Mouse (Mus musculus): Measurements from ENCODE around the gene Ly6g. TPM values are rescaled to one million over a fixed set of nuclear protein-coding genes. Genes with fewer than 3 reads are reported as not detected.
"Not testable (repeated sequence)": the region's sequence is repeated elsewhere in the genome, so short reads cannot be mapped to it uniquely, and the experiment has no call there.

Ly6g gene
- polyA plus RNA-seq, 1 experiment from 2014 or later: not detected

DNA sequence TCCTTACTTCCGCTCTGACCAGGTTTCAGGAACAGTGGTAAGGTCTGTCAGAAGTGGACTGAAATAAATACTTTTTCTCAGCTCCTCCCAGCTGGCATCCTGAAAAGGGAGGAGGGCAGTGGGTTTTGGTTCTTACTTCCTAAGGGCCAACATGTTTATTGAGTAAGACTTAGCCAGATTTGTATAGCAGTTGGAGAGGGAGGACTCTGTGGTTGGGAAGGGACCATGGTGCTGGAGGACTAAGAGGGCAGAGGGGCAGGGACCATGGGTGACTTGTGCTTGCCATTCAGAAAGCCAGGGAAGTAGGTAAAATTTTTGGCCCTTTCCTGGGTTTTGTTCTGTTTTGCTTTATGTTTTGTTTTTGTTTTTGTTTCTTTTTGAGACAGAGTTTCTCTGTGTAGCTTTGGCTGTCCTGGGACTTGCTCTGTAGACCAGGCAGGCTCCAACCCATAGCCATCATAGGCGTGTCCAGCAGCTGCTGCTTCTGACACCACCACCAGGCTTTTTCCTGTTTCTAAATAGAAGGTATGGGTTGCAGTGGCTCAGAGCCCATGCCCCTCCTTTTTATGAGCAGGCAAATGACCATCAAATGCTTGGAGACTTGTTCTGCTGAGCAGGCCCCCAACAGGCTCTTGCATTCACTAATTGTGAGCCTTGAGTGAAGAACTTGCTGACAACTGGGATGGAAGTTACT is 19.8 kb upstream of the Ly6g start:
- not testable (repeated sequence) for H3K27me3 ChIP-seq (ENCODE audit: control insufficient read depth, insufficient read depth, low read length); H3K9ac ChIP-seq (ENCODE audit: low read length); H3K4me1 ChIP-seq (ENCODE audit: control insufficient read depth, insufficient read depth, low read length); H3K4me2 ChIP-seq (ENCODE audit: low read depth, severe bottlenecking); H3K4me3 ChIP-seq (ENCODE audit: low read depth, low read length); DNase-seq (ENCODE audit: low spot score); ATAC-seq (ENCODE audit: insufficient number of reproducible peaks, low FRiP score, low TSS enrichment, low read depth); H3K36me3 ChIP-seq (ENCODE audit: control insufficient read depth, insufficient read depth, low read length); H3K9me3 ChIP-seq (ENCODE audit: control insufficient read depth, low read length); H3K27ac ChIP-seq (replicated peaks; ENCODE audit: low read depth, low read length)
- 93% methylated on average over 1 of the region's 2 CpGs for WGBS

DNA sequence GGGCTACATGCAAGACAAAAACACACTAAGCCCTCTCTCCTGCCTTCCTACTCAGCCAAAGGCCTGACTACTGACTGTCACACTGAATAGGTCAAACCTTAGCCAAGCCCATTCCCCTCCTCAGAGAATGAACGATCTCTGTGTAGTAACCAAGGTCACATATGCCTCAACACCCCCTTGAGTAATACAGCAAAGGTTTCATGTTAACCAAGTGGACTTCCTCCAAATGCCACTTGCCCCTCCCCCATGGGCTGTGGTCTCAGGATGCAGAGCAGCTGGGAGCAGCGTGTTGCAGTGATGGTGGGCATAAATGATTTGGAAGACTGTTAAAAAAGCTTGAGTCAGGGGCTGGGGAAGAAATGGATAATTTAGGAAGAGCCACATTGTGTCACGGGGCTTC is 17.3 kb upstream of the Ly6g start:
- not testable (repeated sequence) for H3K9ac ChIP-seq (ENCODE audit: low read length); H3K9me3 ChIP-seq (ENCODE audit: control insufficient read depth, low read length); H3K36me3 ChIP-seq (ENCODE audit: control insufficient read depth, insufficient read depth, low read length); H3K27me3 ChIP-seq (ENCODE audit: control insufficient read depth, insufficient read depth, low read length); H3K4me3 ChIP-seq (ENCODE audit: low read depth, low read length); ATAC-seq (ENCODE audit: insufficient number of reproducible peaks, low FRiP score, low TSS enrichment, low read depth); H3K4me1 ChIP-seq (ENCODE audit: control insufficient read depth, insufficient read depth, low read length); DNase-seq (ENCODE audit: low spot score); H3K4me2 ChIP-seq (ENCODE audit: low read depth, severe bottlenecking); H3K27ac ChIP-seq (replicated peaks; ENCODE audit: low read depth, low read length)
- WGBS: 75% methylated on average over 3 of the region's 3 CpGs

DNA sequence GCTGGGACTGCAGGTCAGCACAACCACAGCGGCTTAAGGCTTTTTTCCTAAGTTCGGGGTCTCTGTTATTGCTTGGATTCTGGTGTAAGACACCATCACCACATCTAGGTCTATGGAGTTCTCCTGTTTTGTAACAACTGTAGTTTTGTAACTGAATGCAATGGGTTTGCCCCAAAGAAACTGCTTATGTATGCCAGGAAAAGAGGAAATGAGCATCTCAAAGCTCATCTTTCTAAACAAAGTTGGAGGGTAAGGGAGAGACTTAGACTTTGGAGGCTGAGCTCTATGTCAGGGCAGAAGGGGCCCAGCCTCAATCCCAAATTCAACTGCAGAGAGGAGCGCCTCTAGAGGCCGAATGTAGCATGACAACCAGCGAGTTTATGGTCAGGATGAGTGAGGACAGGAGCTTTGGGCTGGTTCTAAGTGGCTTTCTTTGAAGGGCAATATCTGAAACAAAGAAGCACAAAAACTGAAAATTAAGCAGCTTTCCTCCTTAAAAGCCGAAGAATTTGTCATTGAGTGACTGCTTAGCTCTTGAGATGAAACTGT is 13.2 kb upstream of the Ly6g start:
- H3K27ac ChIP-seq (replicated peaks; ENCODE audit: low read depth, low read length); H3K9ac ChIP-seq (ENCODE audit: low read length); H3K4me1 ChIP-seq (ENCODE audit: control insufficient read depth, insufficient read depth, low read length); H3K36me3 ChIP-seq (ENCODE audit: control insufficient read depth, insufficient read depth, low read length); H3K27me3 ChIP-seq (ENCODE audit: control insufficient read depth, insufficient read depth, low read length); H3K4me2 ChIP-seq (ENCODE audit: low read depth, severe bottlenecking); H3K9me3 ChIP-seq (ENCODE audit: control insufficient read depth, low read length); ATAC-seq (ENCODE audit: insufficient number of reproducible peaks, low FRiP score, low TSS enrichment, low read depth); H3K4me3 ChIP-seq (ENCODE audit: low read depth, low read length): not testable (repeated sequence)
- 37% methylated on average over 5 of the region's 6 CpGs for WGBS
- peak; percentile 59 for DNase-seq (ENCODE audit: low spot score)

DNA sequence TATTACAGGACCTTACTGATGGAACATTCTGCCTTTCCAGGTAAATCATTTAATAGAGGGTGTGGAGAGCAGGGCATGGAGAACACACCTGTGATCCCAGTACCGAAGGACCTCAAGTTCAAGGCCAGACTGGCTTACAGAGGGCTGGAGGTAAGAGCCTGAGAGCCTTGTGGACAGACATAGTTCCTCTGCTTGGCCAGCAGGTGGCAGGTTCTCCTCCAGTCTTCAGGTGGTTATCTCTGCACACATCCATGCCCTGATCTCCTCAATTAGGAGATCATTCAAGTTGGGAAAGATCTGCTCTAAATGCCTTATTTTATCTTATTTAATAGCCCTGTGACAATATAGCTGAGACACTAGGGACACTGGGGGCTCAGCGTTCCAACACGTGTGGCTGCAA is 11.3 kb upstream of the Ly6g start:
- Histone ChIP-seq H3K9ac (ENCODE audit: low read length) (no peak overlapping the region), H3K4me1 (ENCODE audit: control insufficient read depth, insufficient read depth, low read length) (no peaks in the 10 kb centered on the region), H3K27ac (replicated peaks; ENCODE audit: low read depth, low read length) (no peak overlapping the region), H3K4me3 (ENCODE audit: low read depth, low read length) (no peak overlapping the region), H3K36me3 (ENCODE audit: control insufficient read depth, insufficient read depth, low read length) (no peaks in the 10 kb centered on the region), H3K4me2 (ENCODE audit: low read depth, severe bottlenecking) (no peak overlapping the region), H3K27me3 (ENCODE audit: control insufficient read depth, insufficient read depth, low read length) (no peaks in the 10 kb centered on the region), H3K9me3 (ENCODE audit: control insufficient read depth, low read length) (no peaks in the 10 kb centered on the region)
- DNase-seq (ENCODE audit: low spot score): no peak
- 65% methylated on average over 3 of the region's 3 CpGs for WGBS
- no peak for ATAC-seq (ENCODE audit: insufficient number of reproducible peaks, low FRiP score, low TSS enrichment, low read depth)

DNA sequence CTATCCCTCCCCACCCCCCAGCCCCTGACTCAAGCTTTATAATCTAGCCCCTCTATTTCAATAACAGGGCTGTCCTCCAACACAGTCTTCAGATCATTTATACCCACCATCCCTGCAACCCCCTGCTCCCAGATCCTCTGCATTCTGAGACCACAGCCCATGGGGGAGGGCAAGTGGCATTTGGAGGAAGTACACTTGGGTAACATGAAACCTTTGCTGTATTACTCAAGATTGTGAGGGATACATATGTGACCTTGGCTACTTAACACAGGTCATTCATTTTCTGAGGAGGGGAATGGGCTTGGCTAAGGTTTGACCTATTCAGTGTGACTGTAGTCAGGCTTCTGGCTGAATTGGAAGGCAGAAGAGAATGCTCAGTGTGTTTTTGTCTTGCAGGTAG is 2.0 kb upstream of the Ly6g start:
- no peak overlapping the region for H3K4me3 ChIP-seq (ENCODE audit: low read depth, low read length)
- no peaks in the 10 kb centered on the region for H3K9me3 ChIP-seq (ENCODE audit: control insufficient read depth, low read length)
- ATAC-seq (ENCODE audit: insufficient number of reproducible peaks, low FRiP score, low TSS enrichment, low read depth) (no peak), DNase-seq (ENCODE audit: low spot score) (no peak)
- H3K27ac ChIP-seq (replicated peaks; ENCODE audit: low read depth, low read length): no peak overlapping the region
- H3K27me3 ChIP-seq (ENCODE audit: control insufficient read depth, insufficient read depth, low read length): no peaks in the 10 kb centered on the region
- H3K4me1 ChIP-seq (ENCODE audit: control insufficient read depth, insufficient read depth, low read length): no peaks in the 10 kb centered on the region
- no peak overlapping the region for H3K4me2 ChIP-seq (ENCODE audit: low read depth, severe bottlenecking)
- no peak overlapping the region for H3K9ac ChIP-seq (ENCODE audit: low read length)
- no peaks in the 10 kb centered on the region for H3K36me3 ChIP-seq (ENCODE audit: control insufficient read depth, insufficient read depth, low read length)

DNA sequence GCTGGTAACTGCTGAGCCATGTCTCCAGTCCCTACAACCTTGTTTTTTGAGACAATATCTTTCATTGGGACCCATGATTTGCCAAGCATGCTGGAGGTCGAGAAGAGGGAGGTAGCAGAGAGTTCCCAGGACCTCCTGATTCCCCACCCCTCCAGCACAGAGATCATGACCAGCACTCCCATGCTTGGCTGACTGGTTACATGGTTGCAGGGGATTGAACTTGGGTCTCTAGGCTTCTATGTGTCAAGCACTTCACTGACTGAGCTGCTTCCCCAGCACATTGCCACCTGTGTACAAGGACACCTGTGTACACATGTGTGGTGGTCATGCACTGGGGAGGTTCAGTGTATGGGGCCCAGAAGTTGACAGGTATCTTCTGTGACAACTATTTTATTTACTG is 2.6 kb downstream of the Ly6g start:
- Histone ChIP-seq H3K4me3 (ENCODE audit: low read depth, low read length) (no peak overlapping the region), H3K4me1 (ENCODE audit: control insufficient read depth, insufficient read depth, low read length) (no peaks in the 10 kb centered on the region), H3K27me3 (ENCODE audit: control insufficient read depth, insufficient read depth, low read length) (no peaks in the 10 kb centered on the region), H3K4me2 (ENCODE audit: low read depth, severe bottlenecking) (no peak overlapping the region), H3K9ac (ENCODE audit: low read length) (no peak overlapping the region), H3K27ac (replicated peaks; ENCODE audit: low read depth, low read length) (no peak overlapping the region), H3K36me3 (ENCODE audit: control insufficient read depth, insufficient read depth, low read length) (no peaks in the 10 kb centered on the region), H3K9me3 (ENCODE audit: control insufficient read depth, low read length) (no peaks in the 10 kb centered on the region)
- no peak for ATAC-seq (ENCODE audit: insufficient number of reproducible peaks, low FRiP score, low TSS enrichment, low read depth)
- 48% methylated on average over 1 of the region's 1 CpGs for WGBS
- no peak for DNase-seq (ENCODE audit: low spot score)

DNA sequence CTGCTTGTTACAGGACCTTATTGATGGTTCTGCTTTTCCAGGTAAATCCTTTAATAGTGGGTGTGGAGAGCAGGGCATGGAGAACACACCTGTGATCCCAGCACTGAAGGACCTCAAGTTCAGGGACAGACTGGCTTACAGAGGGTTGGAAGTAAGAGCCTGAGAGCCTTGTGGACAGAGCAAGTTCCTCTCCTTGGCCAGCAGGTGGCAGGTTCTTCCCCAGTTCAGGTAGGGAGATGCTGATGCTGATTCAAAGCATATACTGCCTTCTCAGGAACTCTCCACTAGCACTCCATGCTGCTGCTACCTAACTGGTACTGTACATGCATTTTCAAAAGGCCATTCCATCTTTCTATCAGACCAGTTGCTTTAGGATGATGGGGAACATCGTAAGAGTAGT is 20.5 kb downstream of the Ly6g start:
- H3K9me3 ChIP-seq (ENCODE audit: control insufficient read depth, low read length): no peaks in the 10 kb centered on the region
- 57% methylated on average over 1 of the region's 1 CpGs for WGBS
- H3K27me3 ChIP-seq (ENCODE audit: control insufficient read depth, insufficient read depth, low read length): no peaks in the 10 kb centered on the region
- H3K27ac ChIP-seq (replicated peaks; ENCODE audit: low read depth, low read length): no peak overlapping the region
- no peak overlapping the region for H3K4me3 ChIP-seq (ENCODE audit: low read depth, low read length)
- H3K9ac ChIP-seq (ENCODE audit: low read length): no peak overlapping the region
- peak; percentile 44 for DNase-seq (ENCODE audit: low spot score)
- no peak for ATAC-seq (ENCODE audit: insufficient number of reproducible peaks, low FRiP score, low TSS enrichment, low read depth)
- H3K4me2 ChIP-seq (ENCODE audit: low read depth, severe bottlenecking): no peak overlapping the region
- H3K4me1 ChIP-seq (ENCODE audit: control insufficient read depth, insufficient read depth, low read length): no peaks in the 10 kb centered on the region
- no peaks in the 10 kb centered on the region for H3K36me3 ChIP-seq (ENCODE audit: control insufficient read depth, insufficient read depth, low read length)

DNA sequence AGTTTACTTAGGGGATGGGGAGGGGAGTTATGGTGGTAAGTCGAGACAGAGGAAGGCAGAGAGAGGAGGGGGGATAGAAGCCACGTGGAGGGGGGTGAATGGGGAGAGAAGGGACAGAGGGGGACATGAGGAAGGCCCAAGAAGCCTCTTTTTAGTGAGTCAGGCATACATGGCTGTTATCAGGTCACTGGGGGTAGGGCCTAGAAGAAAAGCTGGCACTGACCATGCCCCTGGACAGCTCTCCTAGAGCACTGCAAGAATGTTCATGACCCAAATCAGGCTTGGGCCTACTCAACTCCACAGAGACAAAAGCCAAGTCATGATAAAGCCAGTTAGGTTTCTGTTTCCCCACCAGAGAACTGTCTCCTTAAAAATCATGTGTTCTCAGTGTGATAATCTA is 31.3 kb downstream of the Ly6g start:
- no peak overlapping the region for H3K4me3 ChIP-seq (ENCODE audit: low read depth, low read length)
- WGBS: 25% methylated on average over 2 of the region's 2 CpGs
- no peak for ATAC-seq (ENCODE audit: insufficient number of reproducible peaks, low FRiP score, low TSS enrichment, low read depth)

DNA sequence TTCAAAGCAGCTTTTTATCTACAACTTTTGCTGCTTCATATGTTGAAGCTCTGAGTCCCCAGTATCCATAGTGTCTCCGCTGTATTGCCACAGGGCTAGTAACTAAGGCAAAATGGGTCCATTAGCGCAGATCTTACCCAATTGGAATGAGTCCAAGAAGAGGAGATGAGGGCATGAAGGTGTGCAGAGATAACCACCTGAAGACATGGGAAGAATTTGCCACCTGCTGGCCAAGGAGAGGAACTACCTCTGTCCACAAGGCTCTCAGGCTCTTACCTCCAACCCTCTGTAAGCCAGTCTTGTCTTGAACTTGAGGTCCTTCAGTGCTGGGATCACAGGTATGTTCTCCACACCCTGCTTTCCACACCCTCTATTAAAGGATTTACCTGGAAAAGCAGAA is 34.1 kb downstream of the Ly6g start:
- no peak overlapping the region for H3K27ac ChIP-seq (replicated peaks; ENCODE audit: low read depth, low read length)
- 79% methylated on average over 2 of the region's 2 CpGs for WGBS
- no peak overlapping the region for H3K4me2 ChIP-seq (ENCODE audit: low read depth, severe bottlenecking)
- peak; percentile 29 for DNase-seq (ENCODE audit: low spot score)
- no peak overlapping the region for H3K4me3 ChIP-seq (ENCODE audit: low read depth, low read length)
- H3K9me3 ChIP-seq (ENCODE audit: control insufficient read depth, low read length): no peaks in the 10 kb centered on the region
- ATAC-seq (ENCODE audit: insufficient number of reproducible peaks, low FRiP score, low TSS enrichment, low read depth): no peak
- H3K9ac ChIP-seq (ENCODE audit: low read length): no peak overlapping the region
- no peaks in the 10 kb centered on the region for H3K4me1 ChIP-seq (ENCODE audit: control insufficient read depth, insufficient read depth, low read length)
- no peaks in the 10 kb centered on the region for H3K36me3 ChIP-seq (ENCODE audit: control insufficient read depth, insufficient read depth, low read length)
- no peaks in the 10 kb centered on the region for H3K27me3 ChIP-seq (ENCODE audit: control insufficient read depth, insufficient read depth, low read length)

More for the DNA sequence above, 31.3 kb downstream of the Ly6g start:
- no peak for DNase-seq (ENCODE audit: low spot score)
- no peaks in the 10 kb centered on the region for H3K27me3 ChIP-seq (ENCODE audit: control insufficient read depth, insufficient read depth, low read length)
- no peak overlapping the region for H3K9ac ChIP-seq (ENCODE audit: low read length)
- no peaks in the 10 kb centered on the region for H3K36me3 ChIP-seq (ENCODE audit: control insufficient read depth, insufficient read depth, low read length)
- no peaks in the 10 kb centered on the region for H3K4me1 ChIP-seq (ENCODE audit: control insufficient read depth, insufficient read depth, low read length)
- no peak overlapping the region for H3K4me2 ChIP-seq (ENCODE audit: low read depth, severe bottlenecking)
- no peak overlapping the region for H3K27ac ChIP-seq (replicated peaks; ENCODE audit: low read depth, low read length)
- no peaks in the 10 kb centered on the region for H3K9me3 ChIP-seq (ENCODE audit: control insufficient read depth, low read length)
